Mouse (Mus musculus) neural tube, embryonic 12.5 days (tissue): ENCODE results near the gene Dck. TPM values are rescaled to one million over a fixed set of nuclear protein-coding genes. Genes with fewer than 3 reads are reported as not detected.

ENCODE experiments used
- ATAC-seq: fragments of 200-750 bp; cut with Nextera tagmentation; 2 replicates; pipeline ENCODE4 v1.8.0; 2017; ENCODE audit warnings: low read depth, mild to moderate bottlenecking, moderate TSS enrichment, moderate library complexity; ENCODE audit not compliant: low FRiP score
- H3K27ac ChIP-seq: fragments of 300-500 bp; sonication (generic); 2 replicates; pipeline ENCODE4 v1.5.1; 2016
- H3K27me3 ChIP-seq: fragments of 300-500 bp; sonication (generic); replicated peaks from 2 replicates; pipeline ENCODE4 v1.6.1; 2016; ENCODE audit warnings: mild to moderate bottlenecking
- H3K36me3 ChIP-seq: fragments of 300-500 bp; sonication (generic); 2 replicates; pipeline ENCODE4 v1.6.1; 2016; ENCODE audit warnings: mild to moderate bottlenecking
- H3K4me1 ChIP-seq: fragments of 300-500 bp; sonication (generic); 2 replicates; pipeline ENCODE4 v1.6.1; 2016
- H3K4me2 ChIP-seq: fragments of 300-500 bp; sonication (generic); replicated peaks from 2 replicates; pipeline ENCODE4 v1.6.1; 2016; ENCODE audit warnings: mild to moderate bottlenecking
- H3K4me3 ChIP-seq: fragments of 300-500 bp; sonication (generic); 2 replicates; pipeline ENCODE4 v1.5.1; 2016
- H3K9ac ChIP-seq: fragments of 300-500 bp; sonication (generic); 2 replicates; pipeline ENCODE4 v1.6.1; 2016; ENCODE audit warnings: mild to moderate bottlenecking
- H3K9me3 ChIP-seq: fragments of 300-500 bp; sonication (generic); 2 replicates; pipeline ENCODE4 v1.6.1; 2016; ENCODE audit warnings: mild to moderate bottlenecking
- WGBS: fragments of 180-500 bp; shearing (Covaris S2); methylation state at CpG from one replicate; pipeline ENCODE4 v1.1.7; 2016; 5-methylcytosine and 5-hydroxymethylcytosine counted together
- polyA plus RNA-seq: library from polyadenylated mRNA; unstranded; fragments of >200 nt; fragmentation: Nextera tagmentation; extraction: Ambion mirVana; gene quantifications from 2 replicates; pipeline ENCODE4 v1.2.1, GENCODE M21; 2016

Gene Dck
- polyA plus RNA-seq, 1 experiment from 2014 or later = 95.3 TPM

DNA sequence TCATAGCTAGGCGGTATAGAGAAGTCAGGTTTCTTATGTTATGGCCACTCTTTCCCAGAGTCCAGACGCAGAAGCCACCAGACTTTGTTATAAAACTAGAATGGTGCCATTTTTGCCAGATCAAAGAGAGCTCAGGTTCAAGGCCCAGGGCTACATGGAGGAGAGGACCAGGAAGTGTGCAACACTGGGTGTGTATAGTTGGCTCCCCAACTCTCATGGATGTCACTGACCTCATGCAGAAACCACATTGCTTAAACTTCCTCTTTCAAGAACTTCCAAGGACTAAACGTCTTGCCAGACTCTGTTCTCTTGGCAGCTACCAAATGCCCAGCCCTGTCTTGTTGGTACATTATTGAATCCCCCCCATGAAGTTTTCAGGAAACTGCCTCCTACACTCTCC lies 67.1 kb downstream of the Dck start:
- Histone ChIP-seq H3K9ac (no peak overlapping the region), H3K27me3 (no peaks in the 10 kb centered on the region), H3K36me3 (no peaks in the 10 kb centered on the region), H3K4me2 (no peak overlapping the region), H3K27ac (no peak overlapping the region), H3K4me1 (no peaks in the 10 kb centered on the region), H3K4me3 (no peak overlapping the region), H3K9me3 (no peaks in the 10 kb centered on the region)
- 89% methylated on average over 3 of the region's 3 CpGs for WGBS
- ATAC-seq = no peak

Other genes with a start within 250 kb of the Dck start
- gene Jchain, start 237.1 kb upstream of the Dck start, polyA plus RNA-seq = 0.18 and 0.23 TPM in 2 replicates
- 55.2 and 66.1 TPM in 2 replicates for gene Utp3, start 210.5 kb upstream of the Dck start, polyA plus RNA-seq
- gene Rufy3, start 200.0 kb upstream of the Dck start, polyA plus RNA-seq = 236 and 245 TPM in 2 replicates
- gene Grsf1, start 88.8 kb upstream of the Dck start, polyA plus RNA-seq = 95.1 and 95.6 TPM in 2 replicates
- gene Mob1b, start 44.1 kb upstream of the Dck start, polyA plus RNA-seq = 13.5 and 14.0 TPM in 2 replicates
- 2.6 and 3.9 TPM in 2 replicates for gene Slc4a4, start 121.8 kb downstream of the Dck start, polyA plus RNA-seq